Mouse (Mus musculus): Measurements from ENCODE around the gene Znfx1.

DNA sequence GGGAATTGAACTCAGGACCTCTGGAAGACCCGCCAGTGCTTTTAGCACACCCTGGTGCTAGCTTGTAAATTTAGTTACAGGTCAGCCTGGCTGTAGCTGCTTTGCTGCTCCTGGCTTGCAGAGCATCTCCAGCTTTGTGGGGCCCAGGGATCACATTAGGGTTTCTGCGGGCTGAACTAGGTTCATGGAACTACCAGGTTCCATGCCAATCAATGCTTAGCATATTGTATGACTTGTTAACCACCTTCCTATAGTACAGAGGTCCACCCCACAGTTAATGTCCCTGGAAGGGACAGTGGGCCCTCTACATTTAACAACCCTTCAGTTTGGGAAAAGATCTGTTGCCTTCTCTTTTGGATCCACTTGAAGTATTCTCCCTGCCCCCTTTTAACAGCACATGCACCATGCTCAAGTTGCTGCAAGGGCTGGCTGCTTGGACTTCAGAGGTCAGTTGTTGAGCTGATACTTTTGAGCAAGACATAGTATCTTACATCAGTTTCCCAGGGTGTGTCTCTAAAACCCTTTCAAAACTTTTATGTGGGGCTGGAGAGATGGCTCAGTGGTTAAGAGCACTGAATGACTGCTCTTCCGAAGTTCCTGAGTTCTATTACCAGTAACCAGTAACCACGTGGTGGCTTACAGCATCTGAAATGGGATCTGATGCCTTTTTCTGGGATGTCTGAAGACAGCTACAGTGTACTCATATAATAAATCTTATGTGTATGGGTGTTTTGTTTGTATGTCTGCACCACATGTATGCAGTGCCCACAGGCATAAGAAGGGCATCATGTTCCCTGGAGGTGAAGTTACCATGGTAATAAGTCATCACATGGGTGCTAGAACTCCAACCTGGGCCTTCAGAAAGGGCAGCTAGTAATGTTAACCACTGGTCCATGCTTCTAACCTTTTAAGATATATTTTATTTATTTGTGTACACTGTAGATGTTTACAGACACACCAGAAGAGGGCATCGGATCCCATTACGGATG is 4.0 kb upstream of the Znfx1 start:
- TF ChIP-seq CTCF (IDR thresholded peaks at IDR 0.05; ENCODE audit: extremely low read depth, insufficient read depth, insufficient read length, insufficient replicate concordance): no peak
- TF ChIP-seq POLR2A (IDR thresholded peaks at IDR 0.05; ENCODE audit: low read depth, low read length): no peak
